Mouse (Mus musculus): ENCODE measurements around the gene Brd4. TPM values are rescaled to one million over a fixed set of nuclear protein-coding genes. Genes with fewer than 3 reads are reported as not detected.

The Brd4 gene
- polyA plus RNA-seq, 1 experiment from 2014 or later, result 116 TPM

GRCm38 (mm10) chr17:32158841-32159240, 125.7 kb downstream of the Brd4 start:
- H3K9me3 ChIP-seq, result no peaks in the 10 kb centered on the region
- no peak overlapping the region for H3K4me3 ChIP-seq
- WGBS, result 93% methylated on average over 13 of the region's 13 CpGs
- no peak overlapping the region for H3K27ac ChIP-seq (replicated peaks)
- H3K27me3 ChIP-seq (replicated peaks; ENCODE audit: low read depth, poor library complexity, severe bottlenecking), result peaks cover 19% of the 10 kb centered on the region
- peaks cover 27% of the 10 kb centered on the region for H3K4me1 ChIP-seq
- peaks cover 81% of the 10 kb centered on the region for H3K36me3 ChIP-seq (replicated peaks)
- no peak for DNase-seq (ENCODE audit: low spot score)

GRCm38 (mm10) chr17:32146718-32147117, 137.8 kb downstream of the Brd4 start:
- no peaks in the 10 kb centered on the region for H3K27me3 ChIP-seq (replicated peaks; ENCODE audit: low read depth, poor library complexity, severe bottlenecking)
- DNase-seq (ENCODE audit: low spot score), result no peak
- WGBS, result 91% methylated on average over 8 of the region's 8 CpGs

More at GRCm38 (mm10) chr17:32146718-32147117, 137.8 kb downstream of the Brd4 start:
- H3K4me3 ChIP-seq, result no peak overlapping the region
- H3K36me3 ChIP-seq (replicated peaks), result peaks cover 99% of the 10 kb centered on the region
- H3K9me3 ChIP-seq, result no peaks in the 10 kb centered on the region
- peaks cover 5% of the 10 kb centered on the region; the same call in 1 of the 2 replicates for H3K4me1 ChIP-seq
- H3K27ac ChIP-seq (replicated peaks), result no peak overlapping the region

Other genes starting within 250 kb of the Brd4 start
- 109 and 122 TPM in 2 replicates for gene Rrp1b, start 248.6 kb downstream of the Brd4 start, polyA plus RNA-seq (2016; fragmentation: Nextera tagmentation; extraction: Ambion mirVana)
- 0.44 and 0.54 TPM in 2 replicates for gene Hsf2bp, start 248.4 kb downstream of the Brd4 start, polyA plus RNA-seq (2016; fragmentation: Nextera tagmentation; extraction: Ambion mirVana)
- gene Notch3, start 117.9 kb downstream of the Brd4 start, polyA plus RNA-seq (2016; fragmentation: Nextera tagmentation; extraction: Ambion mirVana), result 23.7 and 24.5 TPM in 2 replicates
- gene Ephx3, start 95.2 kb downstream of the Brd4 start, polyA plus RNA-seq (2016; fragmentation: Nextera tagmentation; extraction: Ambion mirVana), result 0.12 TPM in 1 of 2 replicates, not detected in the other
- 152 and 159 TPM in 2 replicates for gene Akap8, start 36.5 kb upstream of the Brd4 start, polyA plus RNA-seq (2016; fragmentation: Nextera tagmentation; extraction: Ambion mirVana)
- gene Akap8l, start 65.9 kb upstream of the Brd4 start, polyA plus RNA-seq (2016; fragmentation: Nextera tagmentation; extraction: Ambion mirVana), result 93.0 and 94.5 TPM in 2 replicates
- 35.1 and 35.2 TPM in 2 replicates for gene Wiz, start 104.7 kb upstream of the Brd4 start, polyA plus RNA-seq (2016; fragmentation: Nextera tagmentation; extraction: Ambion mirVana)
- gene Rasal3, start 118.9 kb upstream of the Brd4 start, polyA plus RNA-seq (2016; fragmentation: Nextera tagmentation; extraction: Ambion mirVana), result 0.64 and 0.85 TPM in 2 replicates
- not detected in 2 replicates for gene Pglyrp2, start 139.4 kb upstream of the Brd4 start, polyA plus RNA-seq (2016; fragmentation: Nextera tagmentation; extraction: Ambion mirVana)
- 0.44 and 0.63 TPM in 2 replicates for gene Cyp4f39, start 168.0 kb upstream of the Brd4 start, polyA plus RNA-seq (2016; fragmentation: Nextera tagmentation; extraction: Ambion mirVana)
- 7.6 and 8.9 TPM in 2 replicates for gene Cyp4f17, start 221.3 kb upstream of the Brd4 start, polyA plus RNA-seq (2016; fragmentation: Nextera tagmentation; extraction: Ambion mirVana)

Data from embryonic facial prominence, embryonic 10.5 days (tissue).